Mouse (Mus musculus): ENCODE results near the gene Cdc42bpb.

Cdc42bpb gene

DNA sequence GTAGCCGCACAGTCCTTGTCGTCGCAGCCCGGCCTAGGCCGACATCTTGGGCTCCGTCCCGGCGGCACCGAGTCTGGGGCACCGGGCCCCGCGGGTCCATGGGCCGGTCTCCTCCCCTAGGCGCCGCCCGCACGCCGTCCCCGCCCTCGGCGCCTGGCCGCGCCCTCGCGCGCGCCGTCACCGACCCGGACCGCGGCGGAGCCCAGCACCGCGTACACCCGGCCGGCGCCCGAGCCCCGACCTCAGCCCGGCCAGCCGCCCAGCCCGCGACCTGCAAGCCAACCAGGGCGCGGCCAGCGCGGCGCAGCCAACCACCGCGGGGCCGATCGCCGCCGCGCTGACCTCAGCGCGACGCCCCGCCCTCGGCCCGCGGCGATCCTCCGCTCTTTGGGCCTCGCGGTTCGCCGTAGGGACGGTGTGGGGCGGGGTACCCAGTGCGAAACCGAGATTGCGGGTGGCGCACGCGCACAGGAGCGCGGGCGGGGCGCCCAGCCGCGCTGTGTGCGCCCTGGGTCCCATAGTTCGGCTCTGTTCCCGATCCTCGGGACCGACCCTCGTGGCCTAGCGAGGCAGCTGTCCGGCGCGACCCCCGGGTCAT lies at the start of gene Cdc42bpb:
Gene Cdc42bpb, minus strand, starts transcription at position 343 of the 598 bp plus-strand sequence.
- DNase-seq (ENCODE audit: low spot score): peak; percentile 96

- DNase-seq (ENCODE audit: low spot score): peak; percentile 89
Measured at GRCm38 (mm10) chr12:111425789-111426460, 48.4 kb upstream of the Cdc42bpb start.

DNA sequence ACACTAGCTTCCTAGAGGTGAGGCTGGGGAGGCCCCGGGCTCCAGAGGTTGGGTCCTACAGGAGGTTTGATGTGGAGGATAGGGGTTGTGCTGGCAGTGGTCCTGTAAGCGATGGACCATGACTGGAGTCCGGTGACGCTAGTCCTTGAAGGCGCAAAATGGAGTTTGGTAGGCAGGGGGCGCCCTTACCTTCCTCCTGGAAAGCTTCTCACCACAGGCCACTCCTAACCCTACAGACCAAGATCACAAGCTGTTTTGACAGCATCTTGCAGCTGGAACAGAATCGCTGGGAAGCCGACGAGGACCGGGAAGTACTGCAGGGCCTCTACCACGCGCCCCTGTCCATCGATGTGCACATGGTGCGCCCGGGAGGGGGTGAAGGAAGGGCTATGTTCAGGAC lies 47.7 kb upstream of the Cdc42bpb start:
- peak; percentile 83 for DNase-seq (ENCODE audit: low spot score)

DNA sequence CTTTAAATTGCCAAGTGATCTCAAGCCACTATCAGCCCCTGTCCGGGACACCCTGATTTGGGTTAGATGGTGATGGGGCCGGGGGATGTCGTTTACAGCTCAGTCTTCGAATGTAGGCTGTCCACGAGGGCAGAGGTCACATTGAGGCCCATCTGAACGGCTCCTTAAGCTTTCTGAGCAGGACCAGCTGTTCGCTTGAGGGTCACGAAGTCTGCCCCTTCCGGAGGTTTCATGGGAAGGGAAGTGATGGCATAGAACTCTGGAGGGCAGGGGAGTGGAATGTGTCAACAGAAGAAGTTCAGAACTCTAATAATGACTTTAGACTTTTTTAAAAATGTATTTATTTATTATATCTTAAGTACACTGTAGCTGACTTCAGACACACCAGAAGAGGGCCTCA lies 47.0 kb upstream of the Cdc42bpb start:
- DNase-seq (ENCODE audit: low spot score): no peak

DNA sequence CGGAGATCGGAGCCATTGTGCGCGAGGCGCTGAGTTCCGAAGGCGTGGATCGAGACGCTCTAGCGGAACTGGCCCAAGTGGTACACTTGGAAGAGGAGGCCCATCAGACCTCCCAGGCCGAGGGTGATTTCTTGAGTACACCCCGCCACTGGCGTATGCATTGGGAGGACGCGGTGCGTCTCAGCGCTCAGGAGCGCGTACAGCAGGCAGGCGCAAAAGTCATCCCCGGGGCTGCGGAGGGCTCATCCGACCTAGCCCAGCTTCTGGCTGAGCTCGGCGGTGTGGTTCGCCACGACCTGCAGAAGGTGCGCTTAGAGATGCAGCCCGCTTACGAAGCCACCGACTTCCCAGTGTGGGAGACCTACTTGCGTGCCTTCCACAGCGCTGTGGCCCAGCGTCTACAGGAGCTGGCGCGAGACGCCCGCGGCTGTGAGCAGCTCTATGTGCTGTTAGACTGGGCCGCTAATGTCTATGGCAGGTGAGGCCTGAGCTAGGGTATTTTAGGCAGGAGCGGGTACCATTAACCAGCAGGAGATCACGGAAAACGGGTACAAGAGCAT lies 46.1 kb upstream of the Cdc42bpb start:
- DNase-seq (ENCODE audit: low spot score): no peak

DNA sequence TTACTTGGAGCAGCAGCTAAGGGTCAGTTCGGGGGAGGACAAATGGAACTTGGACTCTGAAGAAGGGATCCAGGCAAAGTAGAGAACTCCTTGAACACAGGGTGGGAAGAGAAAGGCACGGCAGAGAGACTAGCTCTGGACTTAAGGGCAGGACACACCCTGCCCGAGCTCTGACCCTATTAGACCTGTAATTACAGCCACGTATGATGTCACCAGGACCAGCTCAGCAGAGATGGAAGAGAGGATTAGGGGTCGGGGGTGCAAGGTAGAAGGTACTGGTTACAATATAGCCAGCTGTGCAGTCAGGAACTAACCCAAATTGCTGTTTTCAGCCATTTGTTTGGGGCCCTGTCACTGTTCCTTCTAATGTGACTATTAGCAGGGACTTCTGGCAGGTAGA lies 45.3 kb upstream of the Cdc42bpb start:
- DNase-seq (ENCODE audit: low spot score): no peak

- no peak for DNase-seq (ENCODE audit: low spot score)
Measured at GRCm38 (mm10) chr12:111420946-111421709, 43.6 kb upstream of the Cdc42bpb start.

GRCm38 (mm10) chr12:111419918-111420317 lies 42.4 kb upstream of the Cdc42bpb start:
- no peak for DNase-seq (ENCODE audit: low spot score)

GRCm38 (mm10) chr12:111416921-111417779 lies 39.6 kb upstream of the Cdc42bpb start, which contains the start of gene Exoc3l4:
Gene Exoc3l4 (plus strand): TSS chr12:111417017.
- no peak for DNase-seq (ENCODE audit: low spot score)

GRCm38 (mm10) chr12:111413300-111413699 lies 35.8 kb upstream of the Cdc42bpb start:
- DNase-seq (ENCODE audit: low spot score): peak; percentile 88

GRCm38 (mm10) chr12:111412581-111413284 lies 35.2 kb upstream of the Cdc42bpb start:
- DNase-seq (ENCODE audit: low spot score): no peak

DNA sequence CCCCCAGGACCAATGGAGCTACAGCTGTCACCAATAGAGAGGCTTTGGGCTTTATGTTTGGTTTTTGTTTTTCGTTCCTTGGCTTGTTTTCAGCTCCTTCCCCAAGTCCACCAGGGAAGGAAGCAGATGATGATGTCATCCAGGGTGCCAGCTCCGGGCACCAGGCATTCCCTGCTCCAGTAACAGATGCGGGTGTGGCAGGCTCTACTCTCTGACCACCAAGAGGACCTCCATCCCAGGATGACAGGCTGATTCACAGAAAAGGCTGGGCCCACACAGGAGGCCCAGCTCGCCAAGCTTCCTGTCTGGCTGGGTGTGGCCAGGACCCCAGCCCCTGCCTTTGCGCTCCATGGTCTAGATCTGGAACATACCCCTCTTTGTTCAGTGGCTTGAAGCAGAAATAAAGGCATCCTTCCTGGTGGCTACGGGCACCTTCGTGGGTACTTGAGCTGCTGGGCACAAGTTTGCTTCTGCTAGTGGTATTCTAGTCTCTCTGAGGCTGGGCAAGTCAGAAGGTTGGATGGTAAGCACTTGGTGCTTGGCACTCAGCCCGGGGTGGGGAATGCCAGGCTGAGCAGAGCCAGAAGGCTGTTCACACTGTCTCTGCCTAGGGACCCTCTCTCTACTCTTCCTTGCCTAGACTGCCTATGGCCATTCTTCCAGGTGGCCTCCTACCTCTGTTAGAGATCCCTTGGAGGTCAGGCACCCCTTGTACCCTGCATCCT lies 34.3 kb upstream of the Cdc42bpb start:
- DNase-seq (ENCODE audit: low spot score): no peak

DNA sequence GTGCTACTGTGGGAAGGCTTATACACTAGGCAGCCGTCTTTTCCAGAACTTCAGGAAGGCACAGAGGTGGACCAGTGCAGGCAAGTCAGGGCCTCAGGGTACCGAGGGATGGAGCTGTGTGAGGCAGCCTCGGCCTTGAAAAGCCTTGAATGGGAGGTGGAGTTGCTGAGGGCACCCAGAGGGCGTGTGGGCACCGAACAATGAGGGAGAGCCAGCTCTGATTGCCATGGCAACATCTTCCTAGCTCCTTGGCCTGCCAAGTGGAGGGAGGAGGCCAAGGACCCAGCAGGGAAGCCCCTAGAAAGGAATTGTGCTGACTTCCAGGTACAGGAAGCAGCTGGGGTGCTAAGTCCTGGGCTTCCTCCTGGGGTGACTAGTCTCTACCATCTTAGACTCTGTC lies 32.1 kb upstream of the Cdc42bpb start:
- DNase-seq (ENCODE audit: low spot score): no peak

- no peak for DNase-seq (ENCODE audit: low spot score)
Measured at GRCm38 (mm10) chr12:111406622-111407021, 29.1 kb upstream of the Cdc42bpb start, which contains the start of gene Lbhd2. Gene Lbhd2 (plus strand): TSS chr12:111406809.

GRCm38 (mm10) chr12:111404880-111405279 lies 27.4 kb upstream of the Cdc42bpb start:
- DNase-seq (ENCODE audit: low spot score): no peak

- peak; percentile 70 for DNase-seq (ENCODE audit: low spot score)
Measured at GRCm38 (mm10) chr12:111401454-111402184, 24.1 kb upstream of the Cdc42bpb start.

- DNase-seq (ENCODE audit: low spot score): no peak
Measured at GRCm38 (mm10) chr12:111396997-111397396, 19.5 kb upstream of the Cdc42bpb start.

GRCm38 (mm10) chr12:111394008-111394407 lies 16.5 kb upstream of the Cdc42bpb start:
- DNase-seq (ENCODE audit: low spot score): no peak

DNA sequence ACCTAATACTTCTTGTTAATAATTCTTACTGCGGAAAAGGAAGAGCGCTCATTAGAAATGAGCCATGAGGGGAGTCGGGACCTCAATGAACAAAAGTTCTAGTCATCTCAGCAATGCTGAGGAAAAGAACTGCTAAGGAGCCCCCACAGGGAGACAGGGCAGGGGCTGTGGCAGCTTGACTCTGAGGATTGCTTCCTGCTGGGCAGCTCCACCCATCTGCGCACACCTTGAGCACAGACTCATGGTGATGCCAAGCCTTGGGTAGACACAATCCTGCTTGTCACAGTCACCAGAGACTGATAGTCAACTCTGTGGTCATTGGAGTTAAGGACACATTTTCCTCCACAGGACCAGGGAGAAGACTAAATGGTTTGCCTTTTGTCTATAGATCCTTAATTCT lies 9.6 kb upstream of the Cdc42bpb start:
- no peak for DNase-seq (ENCODE audit: low spot score)

All from ovary, postnatal 36 days (tissue).